Comparison of ENCODE assay signal across 28 mouse cellular contexts in genomic region chr1:184084961-184085360, GRCm38 (mm10). TPM values are rescaled to one million over a fixed set of nuclear protein-coding genes. Genes with fewer than 3 reads are reported as not detected.
DNase-seq lines count a peak whose midpoint lies in the region; ATAC-seq and TF ChIP-seq lines count a peak whose summit lies in the region.
"Had no signal": no experiment of that assay in that cellular context is flagged by ENCODE, and none has a peak within 500 bp of the region (broad histone marks: within the 10 kb centered on the region; RNA-seq: fewer than 3 reads in every experiment).

No protein-coding gene starts in this region.

- H3K27ac ChIP-seq in gastrocnemius, adult 2 months, result no peak overlapping the region
- H3K27ac ChIP-seq in forebrain, embryonic 15.5 days (replicated peaks), result no peak overlapping the region
- H3K27ac ChIP-seq: forebrain, embryonic 13.5 days; hindbrain, embryonic 12.5 days; kidney, embryonic 15.5 days; limb, embryonic 13.5 days; liver, embryonic 14.5 days; macrophage; midbrain, embryonic 10.5 days; neural tube, embryonic 13.5 days had no signal

- H3K4me2 ChIP-seq in forebrain, embryonic 15.5 days (replicated peaks), result no peak overlapping the region
- H3K4me2 ChIP-seq: forebrain, embryonic 13.5 days; heart, embryonic 11.5 days; hindbrain, embryonic 12.5 days; kidney, embryonic 15.5 days; limb, embryonic 13.5 days; lung, embryonic 14.5 days; neural tube, embryonic 13.5 days had no signal

- TF ChIP-seq CTCF in gastrocnemius, adult 2 months (IDR thresholded peaks at IDR 0.05), result no peak

- no peak overlapping the region for H3K4me3 ChIP-seq in gastrocnemius, adult 2 months
- H3K4me3 ChIP-seq in forebrain, embryonic 15.5 days, result no peak overlapping the region
- H3K4me3 ChIP-seq: forebrain, embryonic 13.5 days; hindbrain, embryonic 12.5 days; kidney, embryonic 15.5 days; limb, embryonic 13.5 days; midbrain, embryonic 10.5 days; myocyte; neural tube, embryonic 13.5 days had no signal

- H3K27me3 ChIP-seq in forebrain, embryonic 15.5 days, result no peaks in the 10 kb centered on the region
- H3K27me3 ChIP-seq: forebrain, embryonic 13.5 days; hindbrain, embryonic 12.5 days; kidney, embryonic 15.5 days; limb, embryonic 13.5 days; neural tube, embryonic 13.5 days had no signal

- no peak overlapping the region for H3K9ac ChIP-seq in forebrain, embryonic 15.5 days (replicated peaks)
- H3K9ac ChIP-seq: forebrain, embryonic 13.5 days; hindbrain, embryonic 12.5 days; kidney, embryonic 15.5 days; limb, embryonic 13.5 days; liver, embryonic 14.5 days; lung, embryonic 14.5 days; neural tube, embryonic 13.5 days had no signal

- WGBS in forebrain, embryonic 15.5 days, result 91% methylated on average over 3 of the region's 3 CpGs

- peak; percentile 50 for DNase-seq in gastrocnemius, adult 2 months
- no peak for DNase-seq in gastrocnemius, adult 8-10 months (ENCODE audit: low spot score in 2 of 2)
- DNase-seq in 3T3-L1 (ENCODE audit: low read depth, low spot score) (peak; percentile 85), adipocyte (ENCODE audit: low spot score) (peak; percentile 50)
- DNase-seq in adrenal gland, postnatal 36 days, result peak; percentile 78 to 80
- DNase-seq in lung, postnatal 4 days, result no peak
- no peak for DNase-seq in yolk sac, embryonic 10.5 days (ENCODE audit: low spot score)
- DNase-seq: B cell, adult 2 months; cerebellum, adult 11 months; cerebellum, postnatal 10 days; kidney, postnatal 36 days; lung, embryonic 14.5 days; retina, postnatal 1 day; thymus, adult 2 months; thymus, postnatal 4 days had no signal

- intact Hi-C loops in gastrocnemius, adult 2 months (cut with DNase I), result no loop called here

- H3K9me3 ChIP-seq in forebrain, embryonic 15.5 days, result no peaks in the 10 kb centered on the region
- H3K9me3 ChIP-seq: forebrain, embryonic 13.5 days; hindbrain, embryonic 12.5 days; kidney, embryonic 15.5 days; limb, embryonic 13.5 days; midbrain, embryonic 10.5 days; neural tube, embryonic 13.5 days had no signal

- no peaks in the 10 kb centered on the region for H3K36me3 ChIP-seq in forebrain, embryonic 15.5 days
- H3K36me3 ChIP-seq: hindbrain, embryonic 12.5 days; kidney, embryonic 15.5 days; limb, embryonic 13.5 days; midbrain, embryonic 10.5 days; neural tube, embryonic 13.5 days had no signal

- no peak for ATAC-seq in forebrain, embryonic 15.5 days (replicated peaks)
- ATAC-seq: forebrain, embryonic 13.5 days; intestine, postnatal 0 days; midbrain, embryonic 16.5 days had no signal

- no peaks in the 10 kb centered on the region for H3K4me1 ChIP-seq in forebrain, embryonic 15.5 days
- H3K4me1 ChIP-seq: hindbrain, embryonic 12.5 days; kidney, embryonic 15.5 days; limb, embryonic 13.5 days; midbrain, embryonic 10.5 days; neural tube, embryonic 13.5 days had no signal

RNA-seq across cellular contexts. Expression of gene 1700056E22Rik, which starts 50.9 kb away (rescaled TPM):
- under 1 TPM; 0.18 to 0.42 TPM for total RNA-seq in gastrocnemius, adult 2 months (2021)
- 1 to 10 TPM in 1 of 4 experiments, under 1 TPM in 3; 0.40 to 1.2 (median 0.49) TPM for total RNA-seq in gastrocnemius, adult 8-10 months (2022)
- total RNA-seq in adrenal gland, postnatal 36 days (2021), result 1 to 10 TPM; 1.8 to 2.5 TPM
- polyA plus RNA-seq in forebrain, embryonic 15.5 days (2015; fragmentation: Nextera tagmentation; extraction: Ambion mirVana), result 0.65 and 0.78 TPM in 2 replicates

Comparison
In these comparisons a context has a peak if more than half of its experiments do, and no peak if none do; other contexts are left out.
1. DNase-seq: peak in gastrocnemius, adult 2 months (single experiment), 3T3-L1 (single experiment), adipocyte (single experiment) and adrenal gland, postnatal 36 days (2 of 2); none in gastrocnemius, adult 8-10 months (0 of 2), lung, postnatal 4 days (0 of 2) and yolk sac, embryonic 10.5 days (single experiment).